Mouse (Mus musculus): ENCODE results near the gene Zwilch.
"Not testable (repeated sequence)": the region's sequence is repeated elsewhere in the genome, so short reads cannot be mapped to it uniquely, and the experiment has no call there.

Zwilch gene

DNA sequence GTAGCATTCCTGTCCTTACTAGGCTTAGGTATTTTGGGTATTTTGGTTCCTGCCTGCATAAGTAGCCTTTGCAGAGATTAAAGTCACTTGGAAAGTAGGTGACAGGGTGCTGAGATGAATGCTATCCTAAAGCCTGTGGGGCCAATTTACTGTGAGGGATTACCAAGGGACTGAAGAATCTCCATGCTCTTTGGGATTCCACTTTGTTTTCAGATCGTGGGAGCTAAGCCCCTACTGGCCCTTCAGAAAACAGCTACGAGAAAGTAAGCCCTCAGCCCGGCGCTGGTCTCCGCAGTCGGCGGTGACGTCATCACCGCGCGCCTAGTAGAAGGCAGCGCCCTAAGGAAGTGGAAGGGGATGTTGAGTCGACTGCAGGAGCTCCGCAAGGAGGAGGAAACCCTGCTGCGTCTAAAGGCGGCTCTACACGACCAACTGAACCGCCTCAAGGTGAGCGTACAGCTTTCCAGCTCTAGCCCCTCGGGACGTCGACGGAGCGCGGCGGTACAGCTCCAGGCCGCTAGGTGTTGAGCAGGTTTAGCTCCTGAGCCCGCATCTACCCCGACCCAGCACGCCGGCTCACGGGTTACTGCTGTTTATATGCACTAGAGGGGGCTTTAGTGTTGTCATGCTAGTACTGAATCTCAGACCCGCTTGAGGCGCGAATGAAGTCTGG lies 6.2 kb upstream of the Zwilch start, which contains the start of gene Snapc5:
TSS of gene Snapc5 (plus strand) at position 301 of the 673 bp plus-strand sequence.
- peak; percentile 73 for DNase-seq (ENCODE audit: extremely low read depth, low read depth)

DNA sequence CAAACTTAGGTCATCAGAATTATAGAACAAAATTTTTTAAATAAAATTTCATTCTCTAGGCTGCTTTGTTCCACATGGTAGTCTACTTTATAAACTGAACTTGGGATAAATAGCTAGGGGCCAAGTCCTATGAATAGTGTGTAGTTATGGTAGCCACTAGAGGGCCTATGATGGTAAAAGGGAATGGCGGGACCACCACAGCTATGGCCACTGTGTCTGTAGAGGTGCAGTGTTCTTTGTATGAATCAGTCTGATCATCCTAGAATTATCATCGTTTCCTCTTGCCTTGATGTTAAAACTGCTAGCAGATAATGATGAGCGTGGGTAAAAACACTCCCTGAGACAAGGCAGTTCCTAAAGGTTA lies 5.7 kb upstream of the Zwilch start:
- no peak for DNase-seq (ENCODE audit: extremely low read depth, low read depth)

DNA sequence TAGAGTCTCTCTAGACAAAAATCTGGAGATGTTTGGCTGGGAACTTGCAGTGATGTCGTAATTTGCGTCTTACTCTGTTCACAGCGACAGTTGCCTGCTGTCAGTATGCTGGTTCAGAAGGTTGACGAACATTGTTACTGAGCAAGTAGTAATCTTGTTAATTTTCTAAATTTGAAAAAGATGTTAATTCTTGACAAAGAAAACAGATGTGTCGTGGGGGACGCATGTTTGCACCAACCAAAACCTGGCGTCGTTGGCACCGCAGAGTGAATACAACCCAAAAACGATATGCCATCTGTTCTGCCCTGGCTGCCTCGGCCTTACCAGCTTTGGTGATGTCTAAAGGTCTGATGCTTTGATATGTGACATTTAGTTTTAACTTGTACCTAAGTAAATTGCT lies 2.5 kb upstream of the Zwilch start:
- DNase-seq (ENCODE audit: extremely low read depth, low read depth): no peak

- no peak for DNase-seq (ENCODE audit: extremely low read depth, low read depth)
Observed at GRCm38 (mm10) chr9:64174766-64175165, 1.9 kb upstream of the Zwilch start.

- no peak for DNase-seq (ENCODE audit: extremely low read depth, low read depth)
Observed at GRCm38 (mm10) chr9:64174341-64174740, 1.4 kb upstream of the Zwilch start.

GRCm38 (mm10) chr9:64173666-64174220 lies 839 bp upstream of the Zwilch start:
- DNase-seq (ENCODE audit: extremely low read depth, low read depth): no peak

- DNase-seq (ENCODE audit: extremely low read depth, low read depth): no peak
Observed at GRCm38 (mm10) chr9:64172145-64172815, 624 bp downstream of the Zwilch start.

GRCm38 (mm10) chr9:64169967-64170366 lies 2.9 kb downstream of the Zwilch start:
- DNase-seq (ENCODE audit: extremely low read depth, low read depth): not testable (repeated sequence)

DNA sequence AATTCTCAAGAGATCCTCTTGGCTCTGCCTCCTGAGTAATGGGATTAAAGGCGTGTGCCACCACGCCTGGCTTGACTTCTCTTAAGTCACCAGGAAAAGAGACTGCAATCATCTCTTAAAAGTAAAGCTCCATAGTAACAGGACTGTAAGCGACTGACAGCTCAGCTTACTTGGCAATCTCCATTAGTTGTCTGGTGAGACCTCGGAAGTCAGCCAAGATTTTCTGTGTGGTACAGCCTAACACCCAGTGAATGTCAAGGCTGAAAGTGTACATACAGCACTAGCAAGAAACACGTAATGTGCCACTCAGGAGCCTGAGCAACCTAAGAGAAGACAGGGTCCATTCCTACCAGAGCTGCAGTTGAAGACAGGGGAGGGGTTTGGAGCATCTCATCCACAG lies 12.4 kb downstream of the Zwilch start:
- DNase-seq (ENCODE audit: extremely low read depth, low read depth): no peak

GRCm38 (mm10) chr9:64156641-64157040 lies 16.3 kb downstream of the Zwilch start:
- no peak for DNase-seq (ENCODE audit: extremely low read depth, low read depth)

- no peak for DNase-seq (ENCODE audit: extremely low read depth, low read depth)
Observed at GRCm38 (mm10) chr9:64139879-64140278, 33.0 kb downstream of the Zwilch start.

- DNase-seq (ENCODE audit: extremely low read depth, low read depth): peak; percentile 19
Observed at GRCm38 (mm10) chr9:64138896-64139295, 34.0 kb downstream of the Zwilch start.

GRCm38 (mm10) chr9:64131623-64132022 lies 41.3 kb downstream of the Zwilch start:
- no peak for DNase-seq (ENCODE audit: extremely low read depth, low read depth)

- no peak for DNase-seq (ENCODE audit: extremely low read depth, low read depth)
Observed at GRCm38 (mm10) chr9:64126121-64126520, 46.8 kb downstream of the Zwilch start.

GRCm38 (mm10) chr9:64125307-64125706 lies 47.6 kb downstream of the Zwilch start:
- no peak for DNase-seq (ENCODE audit: extremely low read depth, low read depth)

DNA sequence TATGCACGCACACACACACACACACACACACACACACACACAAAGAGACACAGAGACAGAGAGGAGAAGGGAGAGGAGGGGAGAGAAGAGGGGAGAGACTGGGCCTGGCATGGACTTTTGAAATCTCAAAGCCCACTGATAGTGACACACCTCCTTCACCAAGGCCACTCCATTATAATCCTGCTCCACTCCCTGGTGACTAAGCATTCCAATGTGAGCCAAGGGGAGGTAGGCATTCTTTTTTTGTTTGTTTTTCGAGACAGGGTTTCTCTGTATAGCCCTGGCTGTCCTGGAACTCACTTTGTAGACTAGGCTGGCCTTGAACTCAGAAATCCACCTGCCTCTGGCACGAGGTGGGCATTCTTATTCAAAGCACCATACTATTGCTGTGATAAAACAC lies 48.1 kb downstream of the Zwilch start:
- DNase-seq (ENCODE audit: extremely low read depth, low read depth): not testable (repeated sequence)

DNA sequence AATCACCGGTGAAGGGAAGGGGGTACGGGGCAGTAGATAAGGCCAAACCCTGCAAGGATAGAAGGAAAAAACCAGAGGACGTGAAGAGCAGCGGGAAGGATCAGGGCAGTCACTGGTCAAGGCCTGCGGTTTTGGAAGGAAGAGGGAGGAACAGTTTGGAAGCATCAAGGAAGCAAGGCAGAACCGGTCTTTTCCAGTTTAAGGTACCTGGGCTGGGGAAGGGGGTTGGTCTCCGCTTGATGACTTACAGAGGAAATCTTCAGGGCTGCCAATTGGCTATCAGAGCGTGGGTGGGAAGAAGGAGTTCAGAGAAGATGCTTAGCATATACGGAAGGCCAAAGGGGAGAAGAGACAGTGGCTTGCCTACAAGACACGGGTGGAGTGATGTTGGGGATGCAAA lies 50.3 kb downstream of the Zwilch start:
- DNase-seq (ENCODE audit: extremely low read depth, low read depth): no peak

GRCm38 (mm10) chr9:64120584-64121277 lies 52.2 kb downstream of the Zwilch start:
- DNase-seq (ENCODE audit: extremely low read depth, low read depth): peak; percentile 64

- DNase-seq (ENCODE audit: extremely low read depth, low read depth): peak; percentile 71
Observed at GRCm38 (mm10) chr9:64119898-64120297, 53.0 kb downstream of the Zwilch start.

DNA sequence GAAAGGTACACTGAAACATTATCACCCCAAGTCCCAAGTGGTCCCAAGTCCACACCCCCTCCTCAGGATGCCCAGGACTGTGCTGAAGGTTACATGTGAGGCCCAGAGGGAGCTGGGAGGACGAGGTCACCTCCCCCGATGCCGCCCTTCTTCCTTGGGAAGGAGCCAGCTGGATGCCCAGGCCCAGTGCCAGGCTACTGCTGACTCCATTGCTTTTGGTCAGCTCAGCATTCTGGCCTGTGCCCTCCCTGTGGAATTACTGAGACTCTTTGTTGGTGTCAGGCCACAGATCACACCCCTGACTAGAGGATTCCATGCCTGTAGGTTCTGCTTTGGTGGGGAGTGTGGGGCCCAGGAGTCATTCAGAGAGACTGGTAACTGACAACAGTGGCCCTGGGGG lies 56.0 kb downstream of the Zwilch start, which contains the start of gene Lctl:
TSS of gene Lctl (plus strand) at position 272 of the 400 bp plus-strand sequence.
- DNase-seq (ENCODE audit: extremely low read depth, low read depth): no peak

GRCm38 (mm10) chr9:64115756-64116155 lies 57.1 kb downstream of the Zwilch start:
- no peak for DNase-seq (ENCODE audit: extremely low read depth, low read depth)

- no peak for DNase-seq (ENCODE audit: extremely low read depth, low read depth)
Observed at GRCm38 (mm10) chr9:64114646-64115045, 58.3 kb downstream of the Zwilch start.
